Mouse (Mus musculus) CH12.LX (cell line): ENCODE results near the gene Gtf2ird2. TPM values are rescaled to one million over a fixed set of nuclear protein-coding genes. Genes with fewer than 3 reads are reported as not detected.

Experiments
- DNase-seq: peaks from one replicate; pipeline ENCODE4 v3.0.0-alpha.2; 2013; ENCODE audit errors: extremely low read depth
- H3K27ac ChIP-seq: 2 replicates; pipeline ENCODE4 v1.5.1; 2012; ENCODE audit warnings: low read depth, mild to moderate bottlenecking, control low read depth, moderate library complexity; ENCODE audit not compliant: insufficient read depth
- H3K27me3 ChIP-seq: replicated peaks from 2 replicates; pipeline ENCODE3; 2012; ENCODE audit warnings: inconsistent platforms
- H3K36me3 ChIP-seq, 2 experiments: replicated peaks in 1 of 2; 2 replicates each; pipeline versions ENCODE3 to v1.6.1; 2012; ENCODE audit warnings: inconsistent platforms in 1 of 2, low read length in 1 of 2, mild to moderate bottlenecking in 1 of 2, mixed read lengths in 1 of 2, moderate library complexity in 1 of 2; ENCODE audit not compliant: control insufficient read depth in 1 of 2, insufficient read depth in 1 of 2
- H3K4me1 ChIP-seq, 2 experiments: 2 replicates each; pipeline ENCODE4 v1.6.1; 2012; ENCODE audit warnings: inconsistent platforms in 1 of 2, moderate library complexity in 1 of 2; ENCODE audit not compliant: insufficient read depth in 2 of 2, control insufficient read depth in 1 of 2
- H3K4me2 ChIP-seq: 2 replicates; pipeline ENCODE4 v1.6.1; 2012; ENCODE audit warnings: low read depth, mild to moderate bottlenecking, control low read depth; ENCODE audit not compliant: poor library complexity, insufficient read depth, severe bottlenecking
- H3K4me3 ChIP-seq, 3 experiments: fragments of 150-350 bp in 1 of 3; sonication (generic) in 1 of 3; replicated peaks in 1 of 3; 2 replicates each; pipeline versions ENCODE3 to v1.5.1; 2011 to 2012; ENCODE audit warnings: low read depth in 2 of 3, low read length in 2 of 3, mild to moderate bottlenecking in 2 of 3, moderate library complexity in 2 of 3, control low read depth in 1 of 3, improper control_type of control experiment in 1 of 3, inconsistent platforms in 1 of 3, mixed read lengths in 1 of 3; ENCODE audit not compliant: poor library complexity in 1 of 3
- H3K79me2 ChIP-seq: replicated peaks from 2 replicates; pipeline ENCODE4 v1.6.1; 2012; ENCODE audit warnings: mild to moderate bottlenecking, moderate library complexity; ENCODE audit not compliant: control insufficient read depth, poor library complexity, insufficient read depth, severe bottlenecking; ENCODE audit errors: extremely low read depth
- H3K9ac ChIP-seq: 2 replicates; pipeline ENCODE4 v1.6.1; 2012; ENCODE audit warnings: low read depth, mild to moderate bottlenecking, control low read depth, moderate library complexity; ENCODE audit not compliant: insufficient read depth
- H3K9me3 ChIP-seq: replicated peaks from 2 replicates; pipeline ENCODE3; 2012; ENCODE audit warnings: low read length, inconsistent platforms, mixed read lengths
- BHLHE40 ChIP-seq: IDR thresholded peaks from 2 replicates; pipeline ENCODE4 v1.6.1; 2011; ENCODE audit warnings: mild to moderate bottlenecking, low read depth, low read length, improper control_type of control experiment
- CTCF ChIP-seq, 2 experiments: IDR thresholded peaks in 1 of 2; conservative IDR thresholded peaks in 1 of 2; 2 replicates each; pipeline ENCODE4 v1.5.1; 2011 to 2012; ENCODE audit warnings: low read depth in 2 of 2, low read length in 2 of 2, improper control_type of control experiment in 1 of 2, inconsistent platforms in 1 of 2, mild to moderate bottlenecking in 1 of 2, moderate library complexity in 1 of 2
- ELF1 ChIP-seq: IDR thresholded peaks from 2 replicates; pipeline ENCODE4 v1.6.1; 2014; ENCODE audit warnings: low read depth, mild to moderate bottlenecking, inconsistent platforms, low read length, improper control_type of control experiment
- ETS1 ChIP-seq: conservative IDR thresholded peaks from 2 replicates; pipeline ENCODE4 v1.6.1; 2012; ENCODE audit warnings: low read depth, mild to moderate bottlenecking, inconsistent platforms, low read length, improper control_type of control experiment, moderate library complexity
- IRF4 ChIP-seq: IDR thresholded peaks from 2 replicates; pipeline ENCODE4 v1.6.1; 2014; ENCODE audit warnings: low read depth, mild to moderate bottlenecking, inconsistent platforms, low read length, improper control_type of control experiment
- JUN ChIP-seq: IDR thresholded peaks from 2 replicates; pipeline ENCODE4 v1.6.1; 2011; ENCODE audit warnings: low read depth, mild to moderate bottlenecking, low read length, improper control_type of control experiment, moderate library complexity; ENCODE audit not compliant: insufficient read depth
- KAT2A ChIP-seq: IDR thresholded peaks from 2 replicates; pipeline ENCODE4 v1.6.1; 2012; ENCODE audit warnings: low read length, improper control_type of control experiment, inconsistent platforms; ENCODE audit not compliant: insufficient replicate concordance
- MAX ChIP-seq: IDR thresholded peaks from 2 replicates; pipeline ENCODE4 v1.6.1; 2011; ENCODE audit warnings: low read length, improper control_type of control experiment
- MAZ ChIP-seq: IDR thresholded peaks from 2 replicates; pipeline ENCODE4 v1.6.1; 2012; ENCODE audit warnings: low read depth, mild to moderate bottlenecking, inconsistent platforms, low read length, improper control_type of control experiment, moderate library complexity
- NRF1 ChIP-seq: IDR thresholded peaks from 2 replicates; pipeline ENCODE4 v1.6.1; 2014; ENCODE audit warnings: low read depth, mild to moderate bottlenecking, inconsistent platforms, low read length, improper control_type of control experiment, moderate library complexity
- PAX5 ChIP-seq: IDR thresholded peaks from 2 replicates; pipeline ENCODE4 v1.6.1; 2012; ENCODE audit warnings: low read length, inconsistent platforms, mixed read lengths
- POLR2A ChIP-seq: IDR thresholded peaks from 2 replicates; pipeline ENCODE4 v1.6.1; 2011; ENCODE audit warnings: low read depth, mild to moderate bottlenecking, improper control_type of control experiment, low read length
- POLR2AphosphoS2 ChIP-seq: IDR thresholded peaks from 2 replicates; pipeline ENCODE4 v1.6.1; 2011; ENCODE audit warnings: low read depth, low read length, improper control_type of control experiment
- SIN3A ChIP-seq: IDR thresholded peaks from 2 replicates; pipeline ENCODE4 v1.6.1; 2012; ENCODE audit warnings: low read length, improper control_type of control experiment, inconsistent platforms
- TBP ChIP-seq: conservative IDR thresholded peaks from 2 replicates; pipeline ENCODE4 v1.6.1; 2011; ENCODE audit warnings: low read depth, low read length, improper control_type of control experiment
- TCF12 ChIP-seq: IDR thresholded peaks from 2 replicates; pipeline ENCODE4 v1.6.1; 2014; ENCODE audit warnings: low read depth, mild to moderate bottlenecking, inconsistent platforms, low read length, improper control_type of control experiment
- USF2 ChIP-seq: conservative IDR thresholded peaks from 2 replicates; pipeline ENCODE4 v1.6.1; 2011; ENCODE audit warnings: low read depth, low read length, improper control_type of control experiment
- ZC3H11A ChIP-seq: IDR thresholded peaks from 2 replicates; pipeline ENCODE4 v1.6.1; 2012; ENCODE audit warnings: low read depth, mild to moderate bottlenecking, inconsistent platforms, low read length, improper control_type of control experiment
- ZKSCAN1 ChIP-seq: IDR thresholded peaks from 2 replicates; pipeline ENCODE4 v1.6.1; 2012; ENCODE audit warnings: low read depth, inconsistent platforms, low read length, improper control_type of control experiment, borderline replicate concordance
- ZMIZ1 ChIP-seq: IDR thresholded peaks from 2 replicates; pipeline ENCODE4 v1.6.1; 2012; ENCODE audit warnings: low read depth, mild to moderate bottlenecking, inconsistent platforms, low read length, improper control_type of control experiment
- ZNF384 ChIP-seq: IDR thresholded peaks from 2 replicates; pipeline ENCODE4 v1.6.1; 2012; ENCODE audit warnings: low read depth, low read length, improper control_type of control experiment, inconsistent platforms
- dilution Hi-C: fragments of 300-500 bp; cut with MboI; formaldehyde crosslinking; loops from 2 replicates; pipeline ENCODE4 v1.14.3; 2020; ENCODE audit warnings: low sequenced_read_pairs; ENCODE audit not compliant: extremely low pct_unique_long_range_greater_than_20kb, extremely low pct_ligation_motif_present
- in situ Hi-C: fragments of 300-500 bp; cut with MboI; formaldehyde crosslinking; loops from 3 replicates; pipeline ENCODE4 v1.14.3; 2019; ENCODE audit warnings: low sequenced_read_pairs, low pct_ligation_motif_present, low pct_unique_long_range_greater_than_20kb, mixed read lengths
- polyA plus RNA-seq: library from polyadenylated mRNA; unstranded; fragments of >175 nt; gene quantifications from 2 replicates; pipeline ENCODE4 v1.2.1, GENCODE M21; 2012; ENCODE audit warnings: low read depth; ENCODE audit not compliant: insufficient read length
- total RNA-seq, 2 experiments: library from RNA; depleted of rRNA; stranded (reverse); fragments of 300-350 nt in 1 of 2; fragments of >200 nt in 1 of 2; gene quantifications; 2 replicates each; pipeline ENCODE4 v1.2.3; 2012 to 2014

Gene Gtf2ird2
- total and polyA plus RNA-seq, 3 experiments, result 1.9 to 9.7 (median 4.7) TPM

- no peaks in the 10 kb centered on the region for H3K79me2 ChIP-seq
- H3K4me2 ChIP-seq, result no peak overlapping the region
- TF ChIP-seq ZNF384, result no peak
- DNase-seq, result no peak
- H3K27me3 ChIP-seq, result no peaks in the 10 kb centered on the region
- in situ Hi-C loops, result no loop called here
- H3K4me1 ChIP-seq, result peaks cover 11 to 55% of the 10 kb centered on the region in 2 experiments
- dilution Hi-C loops, result no loop called here
- no peak overlapping the region for H3K27ac ChIP-seq
- H3K36me3 ChIP-seq, result peaks cover 48 to 69% of the 10 kb centered on the region in 2 experiments
- no peak overlapping the region for H3K4me3 ChIP-seq
- no peaks in the 10 kb centered on the region for H3K9me3 ChIP-seq
- no peak overlapping the region for H3K9ac ChIP-seq
Observed at GRCm38 (mm10) chr5:134271421-134271820, 87.6 kb downstream of the Gtf2ird2 start.

- DNase-seq, result no peak
- no peaks in the 10 kb centered on the region for H3K79me2 ChIP-seq
- no peak overlapping the region for H3K9ac ChIP-seq
- H3K4me3 ChIP-seq, result no peak overlapping the region
- no peak overlapping the region for H3K4me2 ChIP-seq
- no peak for TF ChIP-seq ZKSCAN1
- no peak for TF ChIP-seq ZNF384
- no peak for TF ChIP-seq CTCF (conservative IDR thresholded peaks at IDR 0.05 in 1 of 2, IDR thresholded peaks at IDR 0.05 in 1 of 2; ENCODE audit: low read depth in 2 of 2, low read length in 2 of 2)
- TF ChIP-seq ZMIZ1, result no peak
- no peak for TF ChIP-seq MAX
- no peak for TF ChIP-seq KAT2A
- no peak for TF ChIP-seq SIN3A
- TF ChIP-seq TBP, result no peak
- TF ChIP-seq ZC3H11A, result no peak
- no peak for TF ChIP-seq PAX5
- TF ChIP-seq ELF1, result no peak
- TF ChIP-seq, all 38 proteins: peak for 0
- peaks cover 11 to 44% of the 10 kb centered on the region in 2 experiments for H3K4me1 ChIP-seq
- dilution Hi-C loops, result no loop called here
- in situ Hi-C loops, result no loop called here
- H3K9me3 ChIP-seq, result no peaks in the 10 kb centered on the region
- peaks cover 52 to 78% of the 10 kb centered on the region in 2 experiments for H3K36me3 ChIP-seq
- H3K27ac ChIP-seq, result no peak overlapping the region
- H3K27me3 ChIP-seq, result no peaks in the 10 kb centered on the region
Observed at GRCm38 (mm10) chr5:134272761-134273160, 88.9 kb downstream of the Gtf2ird2 start.

GRCm38 (mm10) chr5:134273761-134274160 is 89.9 kb downstream of the Gtf2ird2 start:
- DNase-seq, result no peak
- Histone ChIP-seq H3K36me3 (peaks cover 59 to 84% of the 10 kb centered on the region in 2 experiments), H3K9me3 (no peaks in the 10 kb centered on the region), H3K27me3 (no peaks in the 10 kb centered on the region), H3K9ac (no peak overlapping the region), H3K4me2 (no peak overlapping the region), H3K4me3 (no peak overlapping the region), H3K4me1 (peaks cover 9 to 35% of the 10 kb centered on the region in 2 experiments), H3K79me2 (no peaks in the 10 kb centered on the region), H3K27ac (no peak overlapping the region)
- in situ Hi-C loops, result no loop called here
- dilution Hi-C loops, result no loop called here
- TF ChIP-seq ETS1 (no peak), JUN (no peak), ZMIZ1 (no peak), ELF1 (no peak), NRF1 (no peak), POLR2A (no peak), POLR2AphosphoS2 (no peak), PAX5 (no peak), SIN3A (no peak), IRF4 (no peak), USF2 (no peak), MAZ (no peak), TCF12 (no peak), BHLHE40 (no peak)
